Comparison of ENCODE assay signal across 8 mouse cellular contexts in the genomic region with DNA sequence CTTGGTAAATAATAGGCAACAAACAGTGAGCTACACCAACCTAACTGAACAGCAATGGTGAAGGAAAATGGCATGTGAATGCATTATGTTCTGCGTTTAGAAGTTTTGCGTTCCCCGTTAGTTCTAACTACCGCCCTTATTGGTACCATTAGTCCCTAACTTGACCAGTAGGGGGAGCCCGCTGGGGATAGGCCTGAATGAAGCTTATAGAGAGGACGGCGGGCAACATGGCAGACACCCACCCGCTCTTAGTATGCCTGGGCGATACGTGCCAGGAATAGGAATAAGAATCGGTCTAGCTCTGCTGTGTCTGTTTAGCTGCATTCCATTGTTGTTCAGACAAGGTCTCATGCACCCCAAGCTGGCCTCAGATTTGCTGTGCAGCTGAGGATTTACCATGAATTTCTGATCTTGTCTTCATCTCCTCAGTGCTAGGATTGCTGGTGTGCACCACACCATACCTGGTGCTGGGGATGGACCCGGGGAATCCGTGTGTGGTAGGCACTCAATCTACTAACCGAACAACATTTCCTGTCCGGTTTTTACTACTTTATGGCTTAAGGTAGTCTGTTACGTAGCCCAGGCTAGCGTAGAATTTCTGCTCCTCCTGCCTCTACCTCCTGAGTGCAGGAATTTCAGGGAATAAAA. TPM values are rescaled to one million over a fixed set of nuclear protein-coding genes. Genes with fewer than 3 reads are reported as not detected.
DNase-seq lines count a peak whose midpoint lies in the region; ATAC-seq and TF ChIP-seq lines count a peak whose summit lies in the region.

No protein-coding gene starts in this region.

- DNase-seq in left cerebral cortex, adult 2 months (ENCODE audit: extremely low spot score in 1 of 2, low spot score in 2 of 2), result no peak
- DNase-seq in left cerebral cortex, adult 8-10 months (ENCODE audit: low spot score in 2 of 2), result no peak
- peak; percentile 75 for DNase-seq in embryo, embryonic 11 days
- peak; percentile 20 for DNase-seq in naive thymus-derived CD4-positive, alpha-beta T cell, adult 2 months (ENCODE audit: low read depth)

- TF ChIP-seq POLR2A in bone marrow, adult 2 months (IDR thresholded peaks at IDR 0.05; ENCODE audit: borderline replicate concordance, control insufficient read depth, low read depth, low read length), result no peak

- H3K36me3 ChIP-seq in intestine, embryonic 16.5 days (ENCODE audit: control insufficient read depth, insufficient read depth, low read length), result no peaks in the 10 kb centered on the region
- H3K36me3 ChIP-seq in kidney, embryonic 16.5 days (ENCODE audit: insufficient read depth, low read length), result no peaks in the 10 kb centered on the region

- H3K27me3 ChIP-seq in intestine, embryonic 16.5 days (replicated peaks; ENCODE audit: control insufficient read depth, insufficient read depth, low read length), result no peaks in the 10 kb centered on the region
- no peaks in the 10 kb centered on the region; the same call in 1 of the 2 replicates for H3K27me3 ChIP-seq in kidney, embryonic 16.5 days (ENCODE audit: insufficient read depth, low read length)

- H3K9me3 ChIP-seq in intestine, embryonic 16.5 days (ENCODE audit: control insufficient read depth, low read length), result no peaks in the 10 kb centered on the region
- H3K9me3 ChIP-seq in kidney, embryonic 16.5 days (ENCODE audit: low read length), result no peaks in the 10 kb centered on the region

- no peak overlapping the region for H3K4me3 ChIP-seq in left cerebral cortex, adult 2 months
- no peak overlapping the region for H3K4me3 ChIP-seq in bone marrow, adult 2 months (replicated peaks; ENCODE audit: control insufficient read depth, low read depth, low read length)
- no peak overlapping the region for H3K4me3 ChIP-seq in intestine, embryonic 16.5 days (ENCODE audit: low read length)
- no peak overlapping the region for H3K4me3 ChIP-seq in kidney, embryonic 16.5 days (ENCODE audit: low read length)

- intact Hi-C loops in left cerebral cortex, adult 2 months (cut with DNase I), result loop anchor here (5.0 kb wide), 1 partner anchor 51 kb away; no protein-coding TSS in a partner anchor

- H3K27ac ChIP-seq in left cerebral cortex, adult 2 months, result no peak overlapping the region
- H3K27ac ChIP-seq in bone marrow, adult 2 months (ENCODE audit: control insufficient read depth, insufficient read depth, low read depth, low read length, poor library complexity), result no peak overlapping the region
- H3K27ac ChIP-seq in intestine, embryonic 16.5 days (ENCODE audit: low read length), result no peak overlapping the region
- no peak overlapping the region for H3K27ac ChIP-seq in kidney, embryonic 16.5 days (ENCODE audit: low read length)

- TF ChIP-seq CTCF in left cerebral cortex, adult 2 months (IDR thresholded peaks at IDR 0.05), result peak; percentile 60
- TF ChIP-seq CTCF in bone marrow, adult 2 months (IDR thresholded peaks at IDR 0.05; ENCODE audit: control insufficient read depth, insufficient read depth, low read length), result peak; percentile 34; the same call in 1 of the 2 replicates

- ATAC-seq in intestine, embryonic 16.5 days, result no peak
- no peak for ATAC-seq in kidney, embryonic 16.5 days (ENCODE audit: low FRiP score, low TSS enrichment)
- ATAC-seq in erythroblast, adult 5-6 weeks (replicated peaks; ENCODE audit: low FRiP score, poor library complexity, severe bottlenecking), result no peak

- H3K4me2 ChIP-seq in intestine, embryonic 16.5 days (ENCODE audit: low read depth, low read length), result peak overlapping the region; percentile 9; the same call in 1 of the 2 replicates
- H3K4me2 ChIP-seq in kidney, embryonic 16.5 days (replicated peaks; ENCODE audit: low read depth, low read length), result no peak overlapping the region

- WGBS in bone marrow, adult 2 months, result 61% methylated on average over 17 of the region's 17 CpGs
- WGBS in intestine, embryonic 16.5 days, result 61% methylated on average over 17 of the region's 17 CpGs
- WGBS in kidney, embryonic 16.5 days, result 70% methylated on average over 17 of the region's 17 CpGs

- H3K4me1 ChIP-seq in bone marrow, adult 2 months (ENCODE audit: control insufficient read depth, insufficient read depth, low read length), result no peaks in the 10 kb centered on the region
- no peaks in the 10 kb centered on the region for H3K4me1 ChIP-seq in intestine, embryonic 16.5 days (ENCODE audit: control insufficient read depth, insufficient read depth, low read length)
- peaks cover 7% of the 10 kb centered on the region; the same call in 1 of the 2 replicates for H3K4me1 ChIP-seq in kidney, embryonic 16.5 days (ENCODE audit: insufficient read depth, low read length)

- no peak overlapping the region for H3K9ac ChIP-seq in intestine, embryonic 16.5 days (ENCODE audit: low read depth, low read length)
- H3K9ac ChIP-seq in kidney, embryonic 16.5 days (replicated peaks; ENCODE audit: low read length), result no peak overlapping the region

RNA-seq across cellular contexts. Expression of a gene that starts 21.3 kb away (rescaled TPM):
- 100 to 1,000 TPM in 1 of 2 experiments, 10 to 100 TPM in 1; 98.1 to 105 TPM for total RNA-seq in left cerebral cortex, adult 2 months (2021)
- total RNA-seq in left cerebral cortex, adult 8-10 months (2022), result 100 to 1,000 TPM in 2 of 4 experiments, 10 to 100 TPM in 2; 88.5 to 113 (median 101) TPM
- polyA plus RNA-seq in bone marrow, adult 2 months (2011; ENCODE audit: insufficient read depth, insufficient read length, low replicate concordance, missing spikeins), result 4.9 and 19.3 TPM in 2 replicates
- polyA plus RNA-seq in intestine, embryonic 16.5 days (2015; fragmentation: Nextera tagmentation; extraction: Ambion mirVana), result 142 and 152 TPM in 2 replicates
- polyA plus RNA-seq in kidney, embryonic 16.5 days (2015; fragmentation: Nextera tagmentation; extraction: Ambion mirVana), result 164 and 176 TPM in 2 replicates
- not detected in 2 replicates for total RNA-seq in erythroblast, adult 5-6 weeks (2015; ENCODE audit: low replicate concordance)
- not detected in 2 replicates for total RNA-seq in erythroblast, adult 5-6 weeks (2017; ENCODE audit: low replicate concordance)

Comparison
In these comparisons a context has a peak if more than half of its experiments do, and no peak if none do; other contexts are left out.
1. DNase-seq: peak in embryo, embryonic 11 days (single experiment) and naive thymus-derived CD4-positive, alpha-beta T cell, adult 2 months (single experiment); none in left cerebral cortex, adult 2 months (0 of 2) and left cerebral cortex, adult 8-10 months (0 of 2).
2. RNA of a gene that starts 21.3 kb away (total RNA-seq): 98.1 to 105 TPM in left cerebral cortex, adult 2 months and 88.5 to 113 TPM in left cerebral cortex, adult 8-10 months; not detected in erythroblast, adult 5-6 weeks; every median in the first group is over 10 times any median in the second.